Mouse (Mus musculus): ENCODE data around the gene Cmtm5.

GRCm38 (mm10) chr14:54965044-54965443, 29.0 kb downstream of the Cmtm5 start:
- TF ChIP-seq CTCF (conservative IDR thresholded peaks at IDR 0.05; ENCODE audit: low read length): no peak
- no peak for TF ChIP-seq POU5F1 (IDR thresholded peaks at IDR 0.05; ENCODE audit: borderline replicate concordance, low read length)
